Mouse (Mus musculus) hindbrain, embryonic 12.5 days (tissue): ENCODE data around the gene Top3a. TPM values are rescaled to one million over a fixed set of nuclear protein-coding genes. Genes with fewer than 3 reads are reported as not detected.
A peak's percentile ranks its signal among the peaks of the same experiment; 100 is the strongest.

Experiments used
- ATAC-seq: fragments of 200-750 bp; cut with Nextera tagmentation; 2 replicates; pipeline ENCODE4 v1.8.0; 2017; ENCODE audit warnings: moderate TSS enrichment; ENCODE audit not compliant: low FRiP score
- H3K27ac ChIP-seq: fragments of 300-500 bp; sonication (generic); 2 replicates; pipeline ENCODE4 v1.5.1; 2016; ENCODE audit warnings: mild to moderate bottlenecking
- H3K27me3 ChIP-seq: fragments of 300-500 bp; sonication (generic); 2 replicates; pipeline ENCODE4 v1.6.1; 2016; ENCODE audit warnings: mild to moderate bottlenecking
- H3K36me3 ChIP-seq: fragments of 300-500 bp; sonication (generic); 2 replicates; pipeline ENCODE4 v1.6.1; 2016; ENCODE audit warnings: mild to moderate bottlenecking
- H3K4me1 ChIP-seq: fragments of 300-500 bp; sonication (generic); 2 replicates; pipeline ENCODE4 v1.6.1; 2016
- H3K4me2 ChIP-seq: fragments of 300-500 bp; sonication (generic); replicated peaks from 2 replicates; pipeline ENCODE4 v1.6.1; 2016; ENCODE audit warnings: mild to moderate bottlenecking
- H3K4me3 ChIP-seq: fragments of 300-500 bp; sonication (generic); 2 replicates; pipeline ENCODE4 v1.5.1; 2016; ENCODE audit warnings: mild to moderate bottlenecking
- H3K9ac ChIP-seq: fragments of 300-500 bp; sonication (generic); 2 replicates; pipeline ENCODE4 v1.6.1; 2016; ENCODE audit warnings: mild to moderate bottlenecking, moderate library complexity
- H3K9me3 ChIP-seq: fragments of 300-500 bp; sonication (generic); replicated peaks from 2 replicates; pipeline ENCODE4 v1.6.1; 2016; ENCODE audit warnings: mild to moderate bottlenecking
- WGBS: fragments of 180-500 bp; shearing (Covaris S2); methylation state at CpG from one replicate; pipeline ENCODE4 v1.1.7; 2016; 5-methylcytosine and 5-hydroxymethylcytosine counted together
- polyA plus RNA-seq: library from polyadenylated mRNA; unstranded; fragments of >200 nt; fragmentation: Nextera tagmentation; extraction: Ambion mirVana; gene quantifications from 2 replicates; pipeline ENCODE4 v1.2.1, GENCODE M21; 2016

The Top3a gene
- polyA plus RNA-seq, 1 experiment from 2014 or later, result 17.3 TPM

- H3K27ac ChIP-seq, result no peak overlapping the region
- peaks cover 82% of the 10 kb centered on the region for H3K36me3 ChIP-seq
- H3K4me2 ChIP-seq, result no peak overlapping the region
- ATAC-seq, result no peak
- no peak overlapping the region for H3K9ac ChIP-seq
- no peaks in the 10 kb centered on the region for H3K27me3 ChIP-seq
- WGBS, result 91% methylated on average over 14 of the region's 14 CpGs
- H3K4me1 ChIP-seq, result peaks cover 21% of the 10 kb centered on the region
- H3K4me3 ChIP-seq, result no peak overlapping the region
- no peaks in the 10 kb centered on the region for H3K9me3 ChIP-seq
Observed at GRCm38 (mm10) chr11:60706696-60707480, 70.3 kb downstream of the Top3a start.

DNA sequence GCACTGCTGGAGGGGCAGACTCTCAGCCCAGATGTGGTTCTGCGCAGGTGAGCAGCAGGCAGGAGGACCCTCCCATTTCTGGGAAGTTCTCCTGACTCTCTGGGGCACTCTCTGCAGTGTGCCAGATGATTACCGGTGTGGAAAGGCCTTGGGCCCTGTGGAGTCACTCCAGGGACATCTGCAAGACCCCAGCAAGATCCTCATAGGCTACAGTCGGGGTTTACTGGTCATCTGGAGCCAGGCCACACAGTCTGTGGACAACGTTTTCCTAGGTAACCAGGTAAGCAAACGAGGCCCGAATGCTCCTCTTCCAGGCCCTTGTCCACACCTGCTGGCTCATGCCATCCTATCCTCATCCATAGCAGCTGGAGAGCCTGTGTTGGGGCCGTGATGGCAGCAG lies 71.1 kb downstream of the Top3a start:
- ATAC-seq, result no peak
- H3K27me3 ChIP-seq, result no peaks in the 10 kb centered on the region
- 92% methylated on average over 7 of the region's 7 CpGs for WGBS
- peaks cover 74% of the 10 kb centered on the region for H3K36me3 ChIP-seq
- peaks cover 29% of the 10 kb centered on the region for H3K4me1 ChIP-seq
- H3K4me2 ChIP-seq, result no peak overlapping the region
- no peak overlapping the region for H3K4me3 ChIP-seq
- no peak overlapping the region for H3K9ac ChIP-seq
- no peaks in the 10 kb centered on the region for H3K9me3 ChIP-seq
- no peak overlapping the region for H3K27ac ChIP-seq

DNA sequence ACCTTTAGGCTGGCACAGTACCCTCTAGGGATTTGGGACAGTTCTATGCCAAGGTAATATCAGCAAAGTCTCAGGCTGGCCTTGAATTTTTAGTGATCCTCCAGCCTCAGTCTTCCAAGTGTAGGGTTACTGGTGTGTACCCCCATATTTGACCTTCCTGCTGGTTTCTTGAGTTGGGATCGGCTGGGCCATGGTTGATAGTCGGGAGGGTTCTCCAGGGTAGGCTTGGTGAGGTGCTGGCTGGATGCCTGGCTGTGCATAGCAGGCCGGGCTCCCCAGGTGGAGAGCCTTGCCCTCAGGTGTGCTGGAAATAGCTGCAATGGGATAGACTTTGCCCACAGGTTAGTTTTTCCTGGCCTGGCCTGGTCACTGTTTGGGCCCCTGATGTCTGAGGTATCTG lies 71.9 kb downstream of the Top3a start:
- Histone ChIP-seq H3K4me2 (no peak overlapping the region), H3K9ac (no peak overlapping the region), H3K4me1 (peaks cover 36% of the 10 kb centered on the region), H3K27me3 (no peaks in the 10 kb centered on the region), H3K9me3 (no peaks in the 10 kb centered on the region), H3K4me3 (no peak overlapping the region), H3K36me3 (peaks cover 66% of the 10 kb centered on the region), H3K27ac (no peak overlapping the region)
- WGBS, result 92% methylated on average over 3 of the region's 3 CpGs
- no peak for ATAC-seq

DNA sequence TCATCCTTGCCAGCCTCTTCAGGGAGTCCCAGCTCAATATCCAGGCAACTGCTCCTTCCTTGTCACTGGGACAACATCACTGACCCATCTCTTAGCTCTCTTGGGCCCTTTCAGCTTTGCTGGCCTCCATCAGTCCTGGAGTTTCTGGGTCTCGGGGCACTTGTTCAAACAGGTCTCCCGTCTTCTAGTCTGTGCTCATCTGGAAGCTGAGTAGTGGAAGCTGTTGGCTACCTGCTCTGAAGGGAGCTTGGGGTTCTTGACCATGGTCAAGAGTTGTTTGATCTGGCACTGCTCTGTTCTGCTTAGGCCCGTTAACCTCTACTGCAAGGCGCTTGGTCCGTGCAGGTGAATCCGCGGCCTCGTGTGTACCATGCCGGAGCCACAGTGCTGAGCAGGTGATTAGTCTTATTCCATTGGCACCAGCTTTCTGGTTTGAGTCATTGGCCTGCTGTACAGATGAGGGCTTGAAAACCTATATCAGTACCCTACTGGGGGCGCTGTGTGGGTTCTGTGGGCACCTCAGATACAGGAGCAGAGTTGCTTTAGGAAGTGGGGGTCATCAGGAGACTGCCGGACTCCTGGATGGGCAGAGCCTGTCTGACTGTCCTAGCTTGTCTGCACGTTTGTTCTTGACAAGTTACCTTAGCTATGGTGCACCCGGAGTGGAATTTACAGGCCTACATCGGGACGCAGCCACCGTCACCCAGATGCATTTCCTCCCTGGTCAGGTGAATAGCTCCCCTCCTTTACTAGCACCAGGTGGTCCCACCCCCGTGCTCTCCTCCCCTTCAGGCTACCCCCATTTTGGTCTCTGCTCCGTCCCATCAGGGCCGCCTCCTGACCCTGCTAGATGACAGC lies 72.9 kb downstream of the Top3a start:
- Histone ChIP-seq H3K4me3 (no peak overlapping the region), H3K27me3 (no peaks in the 10 kb centered on the region), H3K4me2 (no peak overlapping the region), H3K9me3 (no peaks in the 10 kb centered on the region), H3K36me3 (peaks cover 56% of the 10 kb centered on the region), H3K9ac (peak overlapping the region; percentile 6; the same call in 1 of the 2 replicates), H3K4me1 (peaks cover 36% of the 10 kb centered on the region), H3K27ac (no peak overlapping the region)
- no peak for ATAC-seq
- WGBS, result 95% methylated on average over 19 of the region's 19 CpGs

- no peak for ATAC-seq
- no peaks in the 10 kb centered on the region for H3K9me3 ChIP-seq
- H3K4me2 ChIP-seq, result 0 out of 2 replicates have a peak overlapping the region, but pooled peaks have one; percentile 15
- H3K36me3 ChIP-seq, result peaks cover 44% of the 10 kb centered on the region
- no peak overlapping the region for H3K4me3 ChIP-seq
- H3K9ac ChIP-seq, result 0 out of 2 replicates have a peak overlapping the region, but pooled peaks have one; percentile 23
- H3K27me3 ChIP-seq, result no peaks in the 10 kb centered on the region
- peaks cover 43% of the 10 kb centered on the region for H3K4me1 ChIP-seq
- WGBS, result 22% methylated on average over 4 of the region's 4 CpGs
- no peak overlapping the region for H3K27ac ChIP-seq
Observed at GRCm38 (mm10) chr11:60703131-60703530, 74.0 kb downstream of the Top3a start.

DNA sequence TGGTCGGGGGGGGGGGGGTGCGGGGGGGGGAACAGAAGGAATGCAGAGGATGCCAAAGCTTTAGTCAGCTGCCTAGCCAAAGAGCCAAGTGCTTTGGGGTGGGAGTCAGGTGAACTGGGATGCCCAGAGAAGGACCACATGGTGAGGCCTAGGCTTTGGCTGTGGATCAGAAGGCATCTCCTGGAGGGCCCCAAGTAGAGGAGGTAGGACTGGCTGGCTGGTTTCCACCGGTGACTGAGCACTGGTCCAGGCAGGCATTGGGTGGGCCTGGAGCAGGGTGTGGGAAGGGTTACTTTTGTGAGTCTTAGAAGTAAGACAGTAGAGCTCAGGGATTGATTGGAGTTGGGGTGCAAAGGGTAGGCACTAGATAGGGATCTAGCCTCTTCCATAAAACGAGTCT lies 75.6 kb downstream of the Top3a start:
- no peak overlapping the region for H3K9ac ChIP-seq
- 87% methylated on average over 2 of the region's 4 CpGs for WGBS

GRCm38 (mm10) chr11:60700320-60701185 lies 76.6 kb downstream of the Top3a start:
- peaks cover 43% of the 10 kb centered on the region for H3K4me1 ChIP-seq

More for the DNA sequence above, 75.6 kb downstream of the Top3a start:
- Histone ChIP-seq H3K27me3 (no peaks in the 10 kb centered on the region), H3K27ac (no peak overlapping the region), H3K4me2 (peak overlapping the region; percentile 78), H3K4me1 (peaks cover 43% of the 10 kb centered on the region), H3K4me3 (0 out of 2 replicates have a peak overlapping the region, but pooled peaks have one; percentile 70), H3K36me3 (peaks cover 29% of the 10 kb centered on the region), H3K9me3 (no peaks in the 10 kb centered on the region)
- no peak for ATAC-seq

GRCm38 (mm10) chr11:60699524-60700075 lies 77.6 kb downstream of the Top3a start, which contains the start of gene Llgl1:
Gene Llgl1, plus strand, starts transcription at chr11:60699723.
- H3K27ac ChIP-seq, result peak within 1 kb of the TSS; percentile 87
- peaks cover 43% of the 10 kb centered on the region for H3K4me1 ChIP-seq
- H3K4me3 ChIP-seq, result peak within 1 kb of the TSS; percentile 70
- H3K36me3 ChIP-seq, result peaks cover 9% of the 10 kb centered on the region
- WGBS, result 0% methylated on average over 71 of the region's 73 CpGs
- peak within 1 kb of the TSS; percentile 78 for H3K4me2 ChIP-seq
- peak within 1 kb of the TSS; percentile 92 for H3K9ac ChIP-seq
- no peaks in the 10 kb centered on the region for H3K9me3 ChIP-seq
- no peaks in the 10 kb centered on the region for H3K27me3 ChIP-seq
- ATAC-seq, result peak; percentile 80

More at GRCm38 (mm10) chr11:60700320-60701185, 76.6 kb downstream of the Top3a start:
- no peaks in the 10 kb centered on the region for H3K27me3 ChIP-seq
- no peaks in the 10 kb centered on the region for H3K9me3 ChIP-seq
- peaks cover 19% of the 10 kb centered on the region for H3K36me3 ChIP-seq
- H3K4me3 ChIP-seq, result peak overlapping the region; percentile 70
- peak overlapping the region; percentile 78 for H3K4me2 ChIP-seq
- H3K27ac ChIP-seq, result peak overlapping the region; percentile 87
- WGBS, result 27% methylated on average over 12 of the region's 12 CpGs
- ATAC-seq, result no peak
- H3K9ac ChIP-seq, result peak overlapping the region; percentile 92

- ATAC-seq, result peak; percentile 59
- Histone ChIP-seq H3K4me2 (peak overlapping the region; percentile 78), H3K9me3 (no peaks in the 10 kb centered on the region), H3K27me3 (no peaks in the 10 kb centered on the region), H3K36me3 (0 out of 2 replicates have a peak, but pooled peaks cover 4% of the 10 kb centered on the region), H3K27ac (peak overlapping the region; percentile 87), H3K4me1 (peaks cover 43% of the 10 kb centered on the region), H3K4me3 (peak overlapping the region; percentile 70), H3K9ac (peak overlapping the region; percentile 92)
- 1% methylated on average over 22 of the region's 22 CpGs for WGBS
Observed at GRCm38 (mm10) chr11:60698806-60699523, 78.2 kb downstream of the Top3a start.

- H3K4me3 ChIP-seq, result no peak overlapping the region
- no peaks in the 10 kb centered on the region for H3K27me3 ChIP-seq
- H3K27ac ChIP-seq, result no peak overlapping the region
- H3K36me3 ChIP-seq, result no peaks in the 10 kb centered on the region
- ATAC-seq, result no peak
- no peaks in the 10 kb centered on the region for H3K9me3 ChIP-seq
- no peak overlapping the region for H3K9ac ChIP-seq
- H3K4me1 ChIP-seq, result peaks cover 29% of the 10 kb centered on the region
- no peak overlapping the region for H3K4me2 ChIP-seq
- 70% methylated on average over 2 of the region's 2 CpGs for WGBS
Observed at GRCm38 (mm10) chr11:60697561-60697960, 79.6 kb downstream of the Top3a start.

GRCm38 (mm10) chr11:60696165-60696564 lies 81.0 kb downstream of the Top3a start:
- Histone ChIP-seq H3K9me3 (no peaks in the 10 kb centered on the region), H3K27ac (no peak overlapping the region), H3K9ac (no peak overlapping the region), H3K4me1 (peaks cover 15% of the 10 kb centered on the region), H3K4me2 (no peak overlapping the region), H3K27me3 (no peaks in the 10 kb centered on the region), H3K36me3 (no peaks in the 10 kb centered on the region), H3K4me3 (no peak overlapping the region)
- WGBS, result 73% methylated on average over 1 of the region's 1 CpGs
- no peak for ATAC-seq
